Mouse (Mus musculus): ENCODE measurements around the gene Ppp2ca. TPM values are rescaled to one million over a fixed set of nuclear protein-coding genes. Genes with fewer than 3 reads are reported as not detected.

Ppp2ca gene
- 10 to 100 TPM; 39.0 to 39.8 TPM for total RNA-seq (2021)
- long read RNA-seq, experiment 1, full-length matches to known transcripts = 238 of 263 reads
- long read RNA-seq, experiment 1, partial matches to known transcripts = 14 of 263 reads
- long read RNA-seq, experiment 1, other reads (novel, unspliced or antisense) = 11 of 263 reads
- long read RNA-seq, experiment 2, full-length matches to known transcripts = 297 of 322 reads
- long read RNA-seq, experiment 2, partial matches to known transcripts = 12 of 322 reads
- long read RNA-seq, experiment 2, other reads (novel, unspliced or antisense) = 13 of 322 reads

DNA sequence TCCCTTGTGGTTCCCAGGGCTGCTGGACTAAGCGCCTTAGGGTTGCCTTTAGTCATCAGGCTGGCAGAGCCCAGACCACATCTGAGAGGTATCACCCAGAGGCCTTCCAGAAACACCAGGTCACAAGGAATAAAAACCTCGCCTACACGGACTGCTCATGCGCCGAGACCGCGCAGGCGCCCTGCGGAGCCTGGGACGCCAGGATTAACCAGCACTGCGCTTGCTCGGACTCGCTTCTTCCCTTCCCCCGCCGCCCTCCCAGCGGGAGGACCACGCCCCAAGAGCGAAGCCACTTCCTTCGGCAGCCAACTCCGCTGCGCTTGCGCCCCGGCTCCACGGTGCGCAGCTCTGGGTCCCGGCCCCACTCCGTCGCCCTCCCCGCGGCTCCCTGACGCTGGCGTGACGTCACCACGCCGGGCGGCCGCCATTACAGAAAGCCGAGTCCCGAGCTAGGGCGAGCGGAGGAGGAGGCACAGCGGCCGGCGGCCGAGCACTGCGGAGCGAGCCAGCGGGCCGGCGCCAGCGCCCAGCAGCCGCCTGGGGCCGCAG, at the start of gene Ppp2ca:
TSS of gene Ppp2ca (plus strand) at position 284 of the 549 bp plus-strand sequence.
- peak; percentile 99 for DNase-seq

DNA sequence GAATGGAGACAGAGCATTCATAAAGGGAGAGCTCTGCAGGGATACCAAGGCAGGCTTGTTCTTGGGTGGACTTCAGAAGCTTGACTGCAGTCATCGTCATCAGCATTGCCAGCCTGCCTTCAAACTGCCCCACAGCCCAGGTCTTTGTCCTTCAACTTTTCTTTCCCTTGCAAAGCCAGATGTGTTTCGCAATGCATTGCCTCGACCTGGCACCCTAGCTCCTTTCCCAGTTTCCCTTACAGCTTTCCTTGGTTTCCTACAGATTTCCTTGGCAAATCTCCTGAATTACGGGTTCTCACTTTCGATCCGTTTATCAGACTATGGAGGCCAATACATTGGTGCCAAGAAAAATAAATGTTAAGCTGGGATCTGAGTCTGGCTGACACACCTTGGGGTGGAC, 45.1 kb upstream of the Ppp2ca start:
- DNase-seq = no peak

DNA sequence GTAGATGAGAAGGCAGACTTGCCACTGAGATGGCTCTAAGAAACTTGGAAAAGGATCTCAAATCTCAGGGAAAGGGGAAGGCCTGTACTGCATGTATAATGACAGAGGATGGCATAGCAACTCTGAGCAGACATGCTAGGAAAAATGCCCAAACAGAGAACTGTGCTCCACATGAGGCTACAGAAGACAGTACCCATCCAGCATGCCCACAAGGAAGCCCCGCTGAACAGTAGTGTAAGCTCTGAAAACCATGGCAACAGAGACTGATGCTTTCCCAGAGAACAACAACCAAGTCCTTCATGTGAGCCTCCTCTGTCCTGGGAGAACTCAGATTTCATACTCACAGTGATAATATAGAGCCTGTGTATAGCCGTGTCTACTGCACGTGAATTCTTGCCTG, 43.8 kb upstream of the Ppp2ca start:
- no peak for DNase-seq

DNA sequence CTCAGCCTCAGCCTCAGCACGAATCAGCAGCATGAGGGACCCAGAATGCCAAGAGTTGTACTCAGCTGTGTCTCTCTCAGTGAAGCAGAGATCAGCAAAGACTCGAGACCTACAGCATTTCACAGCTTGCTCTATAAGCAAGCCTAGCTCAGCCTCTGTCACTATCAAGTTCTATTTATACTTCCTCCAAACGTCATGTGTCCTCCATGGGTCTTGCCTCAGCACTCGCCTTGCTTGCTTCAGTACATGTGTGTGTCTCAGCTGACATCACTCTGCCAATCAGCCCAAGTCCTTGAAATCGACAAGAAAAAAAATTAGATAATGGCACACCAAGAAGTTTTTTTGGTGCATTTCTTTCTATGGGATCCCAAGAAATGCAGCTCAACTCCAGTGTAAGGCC, 42.3 kb upstream of the Ppp2ca start:
- DNase-seq = no peak

DNA sequence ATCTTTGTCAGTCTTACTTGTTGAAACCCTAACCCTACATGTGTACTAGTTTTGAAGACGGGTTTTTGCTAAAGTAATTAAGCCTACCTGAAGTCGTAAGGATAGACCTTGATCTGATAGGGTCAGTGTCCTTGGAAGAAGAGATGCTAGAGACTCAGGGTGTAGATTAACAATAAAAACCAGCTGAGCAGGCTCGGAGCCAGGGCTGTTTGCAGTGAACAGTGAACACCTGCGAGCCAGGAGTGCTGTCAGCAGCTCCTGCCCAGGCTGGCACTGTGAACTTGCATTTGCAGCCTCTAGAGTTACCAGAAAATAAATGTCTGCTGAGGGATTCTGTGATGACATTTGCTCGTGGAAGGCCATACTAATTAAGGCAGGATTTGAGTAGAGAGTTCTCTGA, 39.5 kb upstream of the Ppp2ca start:
- no peak for DNase-seq

DNA sequence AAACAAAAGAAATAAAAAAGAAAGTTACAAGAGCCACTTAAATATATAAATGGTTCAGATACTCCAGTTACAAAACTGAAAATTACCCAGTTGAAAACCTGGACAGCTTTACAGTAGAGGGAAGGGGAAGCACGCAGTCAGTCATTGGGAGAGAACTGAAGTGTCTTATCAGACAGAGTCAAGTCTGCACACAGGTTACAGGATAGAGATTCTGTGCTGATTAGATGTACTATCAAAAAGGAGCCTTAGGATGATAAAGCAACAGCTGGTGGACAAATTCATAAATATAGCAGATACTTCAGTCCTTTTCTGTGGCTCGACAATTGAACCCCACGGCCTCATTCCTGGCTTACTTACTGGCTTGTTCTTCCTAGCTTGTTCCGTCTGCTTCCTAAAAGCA, 38.2 kb upstream of the Ppp2ca start:
- DNase-seq = no peak

DNA sequence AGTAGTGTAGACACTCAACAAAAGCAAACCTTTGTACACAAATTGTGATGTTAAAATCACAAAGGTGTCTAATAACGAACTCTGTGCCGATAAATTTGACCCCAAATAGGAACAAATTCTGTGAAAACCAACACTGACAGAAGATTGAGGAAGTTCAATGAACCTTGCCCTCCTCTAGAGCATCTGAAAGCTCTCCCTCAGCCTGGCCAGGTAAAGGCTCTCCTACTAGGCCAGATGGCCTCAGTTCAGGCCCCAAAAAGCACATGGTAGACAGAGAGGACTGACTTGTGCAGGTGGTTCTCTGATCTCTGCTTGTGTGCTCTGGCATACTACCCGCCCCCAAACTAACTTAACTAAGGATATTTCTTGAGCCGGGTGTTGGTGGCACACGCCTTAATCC, 36.1 kb upstream of the Ppp2ca start:
- DNase-seq = no peak

DNA sequence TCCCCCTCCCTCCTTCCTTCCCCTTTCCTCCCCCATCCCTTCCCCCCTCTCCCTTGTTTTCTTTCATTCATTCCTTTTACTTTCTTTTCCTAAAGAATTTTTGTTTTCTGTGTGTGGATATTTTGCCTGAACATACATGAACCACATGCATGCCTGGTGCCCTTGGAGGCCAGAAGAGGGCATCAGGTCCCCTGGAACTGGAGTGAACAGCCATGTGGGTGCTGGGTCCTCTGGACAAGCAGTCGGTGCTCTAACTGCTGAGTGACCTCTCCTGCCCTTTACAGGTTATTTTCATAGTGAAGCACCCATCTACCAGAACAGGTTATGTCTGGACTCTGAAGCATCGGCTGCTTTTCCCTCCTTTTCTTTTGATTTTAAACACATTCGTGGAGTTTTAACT, 34.1 kb upstream of the Ppp2ca start:
- DNase-seq = no peak

DNA sequence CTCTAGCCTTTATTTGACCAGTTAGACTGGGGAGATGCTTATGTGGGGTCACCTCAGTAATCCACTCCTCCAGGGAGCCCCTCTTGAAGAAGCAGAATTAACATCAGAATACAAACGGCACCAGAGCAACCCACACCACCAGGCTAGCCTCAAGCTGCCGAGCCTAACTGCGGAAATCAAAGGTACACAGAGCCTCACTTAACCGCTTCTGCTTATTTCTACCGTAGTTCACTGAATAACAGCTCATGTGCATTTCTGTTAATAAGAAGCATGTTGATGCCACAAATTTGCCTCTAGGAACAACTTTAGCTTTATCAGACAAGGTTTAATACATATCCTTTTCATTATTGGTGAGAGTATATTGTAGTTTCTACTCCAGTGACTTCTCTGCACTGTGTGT, 32.6 kb upstream of the Ppp2ca start:
- DNase-seq = no peak

DNA sequence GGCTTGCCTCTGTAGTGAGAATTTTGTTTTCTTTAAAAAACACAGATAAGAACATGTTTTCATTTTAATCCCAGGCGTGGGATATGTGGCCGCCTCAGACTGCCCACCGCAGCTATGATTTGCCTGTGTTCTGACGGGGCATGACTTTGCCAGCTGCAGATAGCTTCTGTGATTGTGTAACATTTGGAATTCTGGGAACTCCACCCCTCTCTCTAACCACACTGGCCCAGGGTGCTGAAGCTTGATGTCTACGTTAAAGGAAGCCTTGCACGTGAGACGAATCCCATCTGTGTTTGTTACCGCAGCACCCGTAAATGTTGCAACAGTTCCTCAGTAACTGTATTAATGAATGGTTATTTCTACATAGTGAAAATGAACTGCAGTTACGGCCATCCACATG, 26.7 kb upstream of the Ppp2ca start:
- DNase-seq = no peak

DNA sequence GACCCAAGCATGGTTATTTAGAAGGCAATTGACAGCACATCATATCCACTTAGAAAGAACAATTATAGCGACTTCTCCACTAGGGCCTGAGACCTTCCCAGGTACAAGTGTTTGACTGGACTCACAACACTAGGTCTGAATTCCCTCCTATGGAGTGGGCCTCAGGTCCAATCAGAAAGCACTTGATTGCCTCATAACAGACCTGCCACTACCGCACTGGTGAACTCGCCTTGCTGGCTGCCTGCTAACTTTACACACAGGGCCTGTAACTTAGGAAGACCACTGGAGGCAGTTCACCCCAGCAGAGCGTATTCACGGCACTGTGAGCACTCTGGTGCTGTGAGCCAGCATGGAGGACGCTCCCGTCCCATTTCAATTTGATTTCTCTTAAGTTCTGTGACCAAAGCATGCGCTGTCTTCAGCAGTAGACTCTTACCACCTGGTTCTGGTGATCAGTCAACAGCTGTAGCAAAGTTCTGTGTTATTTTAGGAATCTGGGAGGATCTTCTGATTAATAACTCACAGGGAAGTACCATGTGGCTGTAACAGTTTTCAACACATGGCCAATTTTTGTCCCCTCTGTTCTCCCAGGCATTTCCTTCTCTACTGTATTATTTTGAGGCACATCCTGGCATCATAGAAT, 24.8 kb upstream of the Ppp2ca start:
- no peak for DNase-seq

DNA sequence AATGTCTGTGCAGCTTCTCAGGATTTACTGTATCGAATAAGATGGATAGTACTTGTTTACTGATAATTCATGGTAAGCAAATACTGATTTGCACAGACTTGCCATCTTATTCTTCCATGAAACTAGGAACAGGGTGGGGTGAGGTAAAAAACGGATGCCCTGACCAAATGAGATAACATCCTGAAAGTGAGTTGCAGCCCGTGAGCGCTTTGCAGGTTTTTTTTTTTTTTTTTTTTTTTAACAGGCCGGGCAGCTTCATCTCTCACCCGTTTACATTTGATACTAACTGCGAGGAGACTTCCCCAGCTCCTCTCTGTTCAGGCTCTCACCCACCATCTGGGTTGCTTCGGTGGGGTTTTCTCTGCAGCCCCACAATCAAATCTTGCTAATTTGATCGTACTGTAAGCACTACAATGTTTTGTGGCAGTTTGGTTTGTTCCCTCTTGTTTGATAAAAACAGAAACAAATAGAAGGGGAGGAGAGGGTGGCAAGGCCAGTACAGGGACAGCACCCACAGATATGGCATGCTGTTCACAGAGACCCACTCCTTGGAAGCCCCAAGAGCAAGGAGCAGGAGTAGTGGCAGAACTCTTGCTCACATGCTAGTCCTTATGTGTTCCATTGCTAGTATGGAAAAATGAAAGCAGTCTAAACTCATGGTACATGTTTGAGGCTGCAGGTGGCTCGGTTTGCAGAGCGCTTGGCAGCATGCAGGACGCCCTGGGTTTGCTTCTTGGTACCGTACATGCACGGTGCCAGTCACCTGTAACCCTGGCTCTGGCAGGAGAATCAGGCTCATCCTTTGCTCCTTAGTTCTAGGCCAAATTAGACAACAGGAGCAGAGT, 23.6 kb upstream of the Ppp2ca start:
- no peak for DNase-seq

DNA sequence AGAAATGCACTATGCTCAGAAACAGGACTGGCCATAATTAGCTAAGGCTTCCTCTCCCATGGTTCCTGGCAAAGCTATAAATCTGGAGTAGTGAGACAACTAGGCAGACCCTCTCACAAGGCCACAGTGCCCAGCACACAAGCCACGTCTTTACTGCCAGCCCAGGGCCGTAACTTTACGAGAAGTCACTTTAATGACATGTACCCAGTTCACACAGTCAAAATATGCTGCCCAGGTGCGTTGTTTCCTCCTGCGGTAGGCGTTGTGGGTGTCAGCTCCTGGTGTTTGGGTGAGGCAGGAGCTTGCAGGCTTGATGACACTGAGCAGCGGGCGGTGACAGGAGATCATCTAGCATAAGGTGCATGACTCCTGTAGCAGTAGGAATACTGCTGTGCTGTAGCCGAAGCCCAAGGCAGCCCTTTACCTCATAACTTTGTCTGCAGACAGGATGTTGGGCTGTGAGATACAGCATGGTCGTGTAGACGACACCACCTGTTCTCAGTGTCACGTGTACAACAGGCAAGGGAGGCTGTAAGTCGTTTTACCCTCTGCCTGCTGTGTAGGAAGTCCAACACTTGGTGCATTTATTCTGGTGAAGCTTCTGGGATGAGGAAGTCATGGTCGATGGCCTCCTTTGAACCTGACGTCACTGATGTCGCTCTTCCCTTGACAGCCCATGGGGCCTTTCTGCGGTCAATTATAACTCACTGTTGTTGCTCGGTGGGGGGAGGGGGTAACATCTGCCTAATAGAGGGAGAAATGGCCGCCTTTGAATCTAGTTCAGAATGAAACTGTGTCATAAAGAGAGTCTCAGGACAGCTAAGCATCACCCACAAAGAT, 22.5 kb upstream of the Ppp2ca start:
- no peak for DNase-seq

DNA sequence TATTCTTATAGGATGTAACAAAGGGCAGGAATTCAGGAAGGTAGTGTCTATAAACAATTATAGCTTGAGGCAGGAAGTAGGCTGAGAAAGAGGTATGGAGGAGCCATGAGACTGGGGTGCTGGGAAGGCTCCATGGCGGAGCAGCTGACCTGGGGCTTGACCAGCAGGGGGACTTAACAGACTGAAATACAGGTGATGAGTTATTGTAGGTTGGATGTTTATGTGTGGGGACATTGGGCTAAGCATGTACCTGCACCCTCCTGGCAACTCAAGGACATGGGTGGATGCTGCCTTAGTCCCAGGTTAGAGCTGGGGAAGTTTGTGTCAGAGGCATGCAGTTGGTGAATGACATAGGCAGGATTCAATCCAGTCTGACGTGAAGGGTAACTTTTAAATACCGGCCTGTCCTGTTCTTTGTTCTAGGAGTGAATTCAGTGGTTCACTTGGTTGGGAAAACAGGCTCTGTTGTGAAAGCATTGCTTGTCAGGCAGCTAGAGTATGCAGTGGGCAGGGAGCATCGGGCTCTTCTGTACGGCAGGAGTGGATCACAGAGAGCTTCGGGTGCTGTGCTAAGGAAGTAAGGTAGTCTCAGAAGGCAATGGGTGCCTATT, 21.6 kb upstream of the Ppp2ca start:
- DNase-seq = no peak

DNA sequence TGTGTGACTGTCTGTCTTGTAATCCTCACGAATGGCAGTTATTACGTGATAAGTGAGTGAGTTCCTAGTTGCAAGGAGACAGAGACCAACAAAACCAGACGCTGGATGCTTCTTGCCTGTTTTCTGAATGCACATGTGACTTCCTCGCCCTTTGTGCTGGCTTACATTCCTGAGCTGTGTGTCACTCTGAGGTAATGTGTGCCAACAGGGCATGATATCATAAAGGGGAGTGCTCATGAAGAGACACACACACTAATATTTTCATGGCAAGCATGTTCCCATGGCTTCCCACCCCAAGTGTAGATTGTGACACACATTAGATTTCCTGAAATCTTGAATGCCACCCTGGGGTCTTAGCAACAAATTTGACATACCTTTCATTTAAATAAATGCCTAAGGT, 20.5 kb upstream of the Ppp2ca start:
- DNase-seq = no peak

DNA sequence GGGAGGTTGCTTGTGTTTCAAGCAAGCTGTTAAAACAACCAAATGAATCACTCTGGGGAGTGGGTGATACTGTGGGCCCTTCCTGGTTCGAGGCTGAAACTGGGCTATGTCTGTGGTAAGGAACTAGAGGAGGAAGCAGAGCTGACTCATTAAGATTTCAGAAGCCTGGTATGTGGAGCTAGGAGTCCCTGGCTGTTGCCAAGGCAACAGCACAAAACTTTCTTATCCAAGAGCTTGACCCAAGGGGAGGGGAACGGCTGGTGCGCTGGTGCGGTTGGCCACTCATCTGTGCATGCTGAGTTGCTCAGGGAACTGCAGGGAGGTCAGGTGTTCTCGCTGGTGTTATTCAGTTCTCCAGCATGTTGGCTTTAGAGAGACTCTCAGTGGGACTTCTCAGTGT, 18.5 kb upstream of the Ppp2ca start:
- no peak for DNase-seq

DNA sequence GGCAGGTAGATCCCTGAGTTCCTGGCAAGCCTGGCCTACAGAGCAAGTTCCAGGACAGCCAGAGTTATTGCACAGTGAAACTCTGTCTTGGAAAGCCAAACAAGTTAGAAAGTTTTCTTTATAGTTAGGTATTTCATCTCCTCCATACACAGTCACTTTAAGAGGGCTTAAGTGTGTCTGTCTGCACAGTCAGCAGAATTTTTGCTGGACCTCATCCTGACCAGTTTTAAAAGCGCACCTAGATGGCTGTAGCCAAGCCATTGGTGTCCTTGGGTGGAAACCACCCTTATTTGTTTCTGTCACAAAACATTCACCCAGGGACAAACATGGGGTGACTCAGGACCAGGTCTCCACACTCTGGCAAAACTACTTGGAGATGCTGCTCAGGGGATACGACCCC, 17.8 kb upstream of the Ppp2ca start:
- DNase-seq = no peak

DNA sequence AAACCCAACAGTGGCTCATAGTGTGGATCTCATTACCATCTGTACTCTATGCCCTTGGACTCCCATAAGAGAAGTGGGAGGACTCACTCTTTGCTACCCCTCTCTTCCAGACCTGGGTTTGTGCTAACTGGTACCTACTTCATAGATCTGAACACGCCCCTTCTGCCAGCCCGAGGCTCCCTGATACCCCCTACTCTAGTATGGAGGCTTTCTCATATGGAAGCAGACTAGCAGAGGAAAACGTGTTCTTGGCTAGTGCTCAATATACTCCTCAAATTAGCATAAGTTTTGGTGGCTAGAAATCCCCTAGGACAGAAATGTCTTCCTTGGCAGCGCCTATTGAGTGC, 12.7 kb upstream of the Ppp2ca start:
- no peak for DNase-seq

DNA sequence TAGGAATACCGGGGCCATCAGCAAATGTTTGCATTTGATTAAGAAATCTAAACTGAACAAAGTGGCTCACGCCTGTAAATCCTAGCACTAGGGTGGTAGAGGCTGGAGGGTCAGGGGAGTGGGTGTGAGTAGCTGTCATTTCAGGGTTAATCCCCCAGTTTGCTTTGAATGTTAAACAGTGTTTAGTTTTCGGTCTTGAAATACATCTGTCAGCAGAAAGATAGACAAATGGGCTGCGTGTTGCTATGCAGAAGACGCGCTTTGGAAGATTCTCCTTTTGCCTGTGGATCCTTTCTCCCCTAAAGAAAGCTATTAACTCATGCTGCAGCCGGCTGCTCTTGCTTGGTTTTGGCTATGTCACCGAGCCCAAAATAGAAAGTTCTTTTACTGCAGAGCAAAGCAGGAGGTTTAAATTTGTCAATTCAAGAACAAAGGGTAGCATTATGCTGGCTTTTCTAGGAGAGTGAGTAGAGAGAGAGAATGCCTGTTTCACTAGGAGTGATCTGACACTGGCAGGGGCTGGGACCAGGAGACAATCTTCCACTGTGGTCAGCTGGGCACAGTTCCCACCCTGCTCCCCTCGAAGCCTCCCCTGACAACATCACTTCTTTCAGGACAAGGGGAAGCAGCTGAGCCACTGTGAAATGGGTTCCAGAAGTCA, 12.1 kb upstream of the Ppp2ca start:
- DNase-seq = no peak

DNA sequence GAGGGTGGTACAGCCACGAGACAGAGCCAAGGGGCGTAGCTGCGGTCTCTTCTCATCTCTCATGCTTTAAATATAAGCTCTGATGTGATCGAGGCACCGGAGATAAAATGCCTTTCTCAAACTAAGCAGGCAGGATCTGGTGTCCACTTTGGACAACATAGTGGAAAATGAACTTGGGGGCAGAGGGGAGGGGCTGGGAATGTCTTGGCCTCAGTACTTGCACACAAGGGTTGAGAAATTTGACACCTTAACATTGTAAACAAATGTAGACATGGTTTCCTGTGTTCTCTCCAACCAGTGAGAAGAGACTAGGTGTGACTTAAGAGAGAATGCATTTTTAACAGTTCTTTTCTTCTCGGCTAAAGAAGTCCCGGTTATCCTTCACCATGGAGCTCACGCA, 9.2 kb upstream of the Ppp2ca start:
- no peak for DNase-seq

DNA sequence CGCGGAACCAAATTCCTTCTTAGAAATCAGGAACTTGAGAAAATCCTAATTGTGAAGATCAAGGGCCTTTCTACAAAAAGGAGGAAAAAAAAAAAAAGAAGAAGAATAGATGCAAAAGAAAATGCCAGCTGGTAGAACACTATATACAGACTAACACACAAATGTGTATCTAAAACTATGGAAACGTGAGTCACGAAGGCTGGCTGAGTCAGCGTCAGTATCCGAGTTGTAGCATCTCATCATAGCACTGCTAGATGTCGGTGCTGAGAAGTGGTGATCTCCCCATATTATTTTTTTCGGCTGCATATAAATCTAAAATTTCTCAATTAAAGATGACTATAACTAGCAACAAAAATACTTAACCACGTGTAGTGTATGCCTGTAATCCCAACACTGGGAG, 7.2 kb upstream of the Ppp2ca start:
- no peak for DNase-seq
